Mouse (Mus musculus): ENCODE results near the gene Abhd12.
"Not testable (repeated sequence)": the region's sequence is repeated elsewhere in the genome, so short reads cannot be mapped to it uniquely, and the experiment has no call there.

Abhd12 gene

DNA sequence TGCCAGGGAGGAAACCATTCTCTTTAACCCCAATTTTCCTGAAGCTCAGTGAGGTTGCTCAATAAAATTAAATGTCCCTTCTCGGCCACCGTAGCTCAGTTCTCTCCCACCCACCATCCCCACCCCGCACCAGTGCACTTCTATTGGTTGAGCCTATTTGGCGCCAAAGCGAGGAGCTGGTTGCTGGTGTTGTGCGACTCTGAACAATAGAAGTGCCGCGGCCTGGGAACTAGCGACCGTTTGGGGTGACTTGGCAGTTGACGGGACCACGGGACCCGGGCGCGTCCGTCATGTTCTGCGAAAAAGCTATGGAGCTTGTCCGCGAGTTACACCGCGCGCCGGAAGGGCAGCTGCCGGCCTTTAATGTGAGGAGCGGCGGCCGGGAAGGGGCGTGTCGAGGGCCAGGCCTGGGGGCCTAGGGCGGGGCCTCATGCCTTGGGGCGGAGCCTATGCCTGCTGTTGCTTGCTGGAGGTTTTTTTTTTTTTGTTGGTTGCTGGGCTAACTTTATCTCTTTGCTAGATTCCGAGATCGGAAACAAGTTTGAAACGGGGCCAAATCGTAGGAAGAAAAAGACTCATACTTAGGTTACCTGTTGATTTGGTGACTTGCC is 5.0 kb upstream of the Abhd12 start:
- DNase-seq (ENCODE audit: low read depth, low spot score): peak; percentile 98

GRCm38 (mm10) chr2:150908881-150909280 is 4.3 kb upstream of the Abhd12 start:
- DNase-seq (ENCODE audit: low read depth, low spot score): not testable (repeated sequence)

DNA sequence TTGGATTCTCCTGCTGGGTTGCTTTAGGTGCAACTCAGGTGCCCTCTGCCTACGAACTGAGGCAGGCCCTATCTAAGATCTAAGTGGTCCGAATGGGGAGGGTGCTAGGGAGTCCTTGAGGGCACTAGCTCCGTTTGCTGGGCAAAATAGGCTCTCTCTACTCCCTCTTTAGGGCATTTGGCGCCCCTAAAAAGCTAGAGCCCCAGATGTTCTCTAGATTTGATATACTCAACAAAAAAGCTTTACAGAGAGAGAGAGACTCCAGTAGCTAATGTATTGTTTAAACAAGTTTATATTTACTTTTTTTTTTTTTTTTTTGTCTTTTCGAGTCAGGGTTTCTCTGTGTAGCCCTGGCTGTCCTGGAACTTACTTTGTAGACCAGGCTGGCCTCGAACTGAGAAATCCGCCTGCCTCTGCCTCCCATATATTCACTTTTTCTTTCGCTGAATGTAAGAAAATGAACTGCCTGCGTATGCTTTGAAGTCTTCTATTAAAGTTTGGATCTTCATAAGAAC is 452 bp upstream of the Abhd12 start, which contains the start of gene Gins1:
Gins1 (plus strand) TSS at position 465 of the 515 bp plus-strand sequence.
- DNase-seq (ENCODE audit: low read depth, low spot score): no peak

- DNase-seq (ENCODE audit: low read depth, low spot score): no peak
Measured at GRCm38 (mm10) chr2:150902347-150902746, 2.2 kb downstream of the Abhd12 start.

DNA sequence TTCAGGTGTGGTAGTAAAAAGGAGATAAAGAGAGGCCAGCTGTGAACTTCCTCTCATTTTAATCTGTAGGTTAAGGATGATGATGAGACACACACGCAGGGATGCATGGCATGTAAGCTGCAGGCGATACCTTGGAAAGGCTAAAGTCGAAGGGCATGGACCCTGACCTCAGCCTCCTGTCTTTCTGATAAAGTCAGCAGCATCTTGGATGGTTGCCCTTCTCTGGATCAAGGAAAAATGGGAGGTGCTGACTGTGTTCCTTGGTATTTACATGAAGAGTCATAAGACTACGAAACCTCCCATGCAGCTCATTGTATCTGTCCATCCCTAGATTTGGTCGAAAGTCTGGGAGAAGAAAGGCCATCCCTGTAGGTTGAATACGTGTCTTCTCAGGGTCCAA is 4.2 kb downstream of the Abhd12 start:
- no peak for DNase-seq (ENCODE audit: low read depth, low spot score)

GRCm38 (mm10) chr2:150895691-150896252 is 8.8 kb downstream of the Abhd12 start:
- no peak for DNase-seq (ENCODE audit: low read depth, low spot score)

DNA sequence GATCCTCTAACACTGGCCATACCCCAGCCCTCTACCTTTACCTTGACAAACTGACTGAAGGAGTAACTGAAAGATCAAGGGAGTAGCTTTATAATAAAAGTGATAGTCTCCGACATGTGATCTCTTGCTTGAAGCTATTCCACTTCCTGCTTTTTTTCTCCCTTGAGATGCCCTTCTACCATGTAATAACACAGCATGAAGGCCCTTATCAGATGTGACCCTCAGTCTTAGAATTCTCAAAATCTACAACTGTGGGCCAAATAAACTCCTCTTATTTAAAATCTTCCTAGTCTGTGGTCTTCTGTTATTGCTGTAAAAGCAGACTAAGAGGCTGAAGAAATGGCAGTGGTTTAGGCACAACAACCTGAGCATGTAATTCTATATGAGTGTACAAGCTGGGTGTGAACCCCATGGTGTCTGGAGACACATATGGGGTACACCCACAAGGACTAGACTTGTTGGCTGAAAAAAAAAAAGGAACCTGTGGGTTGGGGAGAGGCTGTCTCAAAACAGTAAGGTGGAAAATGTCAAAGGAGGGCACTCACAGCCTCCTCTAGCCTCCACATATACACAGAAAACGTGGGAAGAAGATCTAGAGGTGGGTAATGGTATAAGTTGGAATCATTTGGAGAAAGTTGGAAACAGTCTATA is 9.8 kb downstream of the Abhd12 start:
- no peak for DNase-seq (ENCODE audit: low read depth, low spot score)

GRCm38 (mm10) chr2:150887370-150887769 is 17.2 kb downstream of the Abhd12 start:
- no peak for DNase-seq (ENCODE audit: low read depth, low spot score)

GRCm38 (mm10) chr2:150886315-150886714 is 18.2 kb downstream of the Abhd12 start:
- DNase-seq (ENCODE audit: low read depth, low spot score): no peak

DNA sequence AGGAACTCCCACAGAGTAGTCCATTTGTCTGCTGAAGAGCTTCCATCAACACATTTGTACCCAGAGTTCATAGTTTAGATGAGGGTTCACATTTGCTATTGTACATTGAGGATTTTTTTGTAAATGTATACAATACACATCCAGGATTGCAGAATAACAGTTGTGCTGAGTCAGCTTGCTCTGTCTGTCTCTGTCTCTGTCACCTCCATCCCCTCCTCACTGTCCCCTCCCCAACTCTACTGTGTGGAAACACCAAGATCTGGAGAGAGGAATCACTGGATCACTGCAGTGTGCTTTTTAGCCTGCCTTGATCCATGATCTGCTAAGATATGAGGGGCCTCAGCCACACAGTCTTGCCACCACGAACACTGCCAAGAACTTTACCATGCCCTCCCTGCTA is 18.7 kb downstream of the Abhd12 start:
- no peak for DNase-seq (ENCODE audit: low read depth, low spot score)

DNA sequence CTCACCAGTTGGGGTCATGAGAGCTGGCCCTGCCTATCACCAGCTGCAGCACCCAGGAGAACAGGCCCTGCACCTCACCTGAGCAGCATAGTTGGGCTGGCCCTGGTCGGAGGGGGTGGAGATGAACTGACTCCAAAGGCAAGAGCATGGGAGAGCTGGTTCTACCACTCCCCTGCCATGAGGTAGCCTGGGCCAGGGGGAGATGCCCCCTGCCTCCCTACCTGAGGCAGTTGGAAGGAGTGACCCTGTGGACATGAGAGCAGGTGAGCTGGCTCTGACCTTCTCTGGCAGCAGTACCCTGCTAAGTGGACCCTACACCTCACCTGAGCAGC is 19.8 kb downstream of the Abhd12 start:
- no peak for DNase-seq (ENCODE audit: low read depth, low spot score)

GRCm38 (mm10) chr2:150884075-150884778 is 20.3 kb downstream of the Abhd12 start:
- DNase-seq (ENCODE audit: low read depth, low spot score): no peak

GRCm38 (mm10) chr2:150877561-150877960 is 27.0 kb downstream of the Abhd12 start:
- DNase-seq (ENCODE audit: low read depth, low spot score): no peak

DNA sequence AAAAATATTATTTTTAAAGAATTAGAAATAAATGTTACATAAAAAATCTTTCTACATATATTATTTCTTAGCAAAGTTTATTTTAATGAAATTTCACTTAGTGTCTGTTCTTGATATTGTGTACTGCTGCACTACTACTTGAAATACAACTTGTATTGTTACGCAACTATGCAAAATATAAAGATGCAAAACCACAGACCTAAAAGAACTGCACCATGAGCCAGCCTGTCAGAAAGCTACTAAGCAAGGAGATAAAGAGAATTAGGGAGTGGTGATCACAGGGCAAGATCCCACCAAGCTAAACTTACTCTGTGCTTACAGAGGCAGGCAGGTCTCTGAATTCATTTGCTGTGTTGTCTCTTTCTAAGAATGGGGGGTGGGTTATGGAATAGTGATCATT is 29.3 kb downstream of the Abhd12 start:
- no peak for DNase-seq (ENCODE audit: low read depth, low spot score)

DNA sequence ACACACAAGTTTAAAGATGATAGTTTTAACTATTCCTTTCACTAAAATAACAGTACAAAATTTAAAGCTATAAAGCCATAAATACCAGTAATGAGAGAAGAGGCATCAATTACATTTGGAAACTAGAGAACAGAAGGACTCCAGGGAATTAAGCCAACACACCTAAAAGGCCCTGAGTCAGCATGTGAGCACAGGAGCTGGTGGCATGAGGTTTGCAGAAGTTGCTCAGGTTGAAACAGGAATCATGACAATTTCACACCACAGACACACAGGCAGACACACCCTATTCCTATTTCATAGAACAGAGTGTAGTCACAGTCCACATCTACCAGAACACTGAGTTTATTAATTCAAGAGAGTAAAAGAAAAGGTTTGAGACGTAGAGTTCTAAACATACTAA is 30.0 kb downstream of the Abhd12 start:
- no peak for DNase-seq (ENCODE audit: low read depth, low spot score)

DNA sequence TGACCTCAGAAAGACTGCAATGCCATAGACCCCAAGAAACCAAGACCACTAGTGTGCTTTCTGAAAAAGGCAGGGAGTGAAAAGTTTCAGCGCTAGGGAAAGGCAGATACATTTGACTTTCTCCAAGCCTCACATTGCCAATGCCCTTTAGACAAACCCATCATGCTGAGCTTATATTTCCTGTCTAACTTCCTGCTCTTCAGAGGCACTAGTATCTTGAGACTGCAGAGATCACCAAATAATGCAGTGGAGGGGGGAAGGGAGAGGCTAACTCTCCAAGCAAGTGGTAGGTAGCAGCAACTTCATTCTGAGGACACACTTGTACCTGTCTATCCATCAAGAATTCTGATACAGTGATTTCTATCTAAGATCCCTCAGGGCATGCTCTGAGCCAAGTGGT is 35.1 kb downstream of the Abhd12 start:
- DNase-seq (ENCODE audit: low read depth, low spot score): no peak

- no peak for DNase-seq (ENCODE audit: low read depth, low spot score)
Measured at GRCm38 (mm10) chr2:150867021-150867420, 37.5 kb downstream of the Abhd12 start.

DNA sequence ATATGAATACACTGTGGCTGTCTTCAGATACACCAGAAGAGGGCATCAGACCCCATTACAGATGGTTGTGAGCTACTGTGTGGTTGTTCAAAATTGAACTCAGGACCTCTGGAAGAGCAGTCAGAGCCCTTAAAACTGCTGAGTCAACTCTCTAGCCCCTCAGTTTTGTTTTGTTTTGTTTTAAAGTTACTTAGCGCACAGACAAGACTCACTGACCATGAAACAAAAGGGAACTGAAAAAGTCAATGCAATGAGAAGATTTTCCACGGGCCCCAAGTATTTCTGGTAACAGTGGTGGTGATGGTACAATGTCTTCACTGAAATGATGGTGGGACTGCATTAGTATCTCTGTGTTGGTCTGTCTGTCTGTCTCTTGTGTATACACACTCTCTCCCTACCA is 43.4 kb downstream of the Abhd12 start:
- DNase-seq (ENCODE audit: low read depth, low spot score): no peak

DNA sequence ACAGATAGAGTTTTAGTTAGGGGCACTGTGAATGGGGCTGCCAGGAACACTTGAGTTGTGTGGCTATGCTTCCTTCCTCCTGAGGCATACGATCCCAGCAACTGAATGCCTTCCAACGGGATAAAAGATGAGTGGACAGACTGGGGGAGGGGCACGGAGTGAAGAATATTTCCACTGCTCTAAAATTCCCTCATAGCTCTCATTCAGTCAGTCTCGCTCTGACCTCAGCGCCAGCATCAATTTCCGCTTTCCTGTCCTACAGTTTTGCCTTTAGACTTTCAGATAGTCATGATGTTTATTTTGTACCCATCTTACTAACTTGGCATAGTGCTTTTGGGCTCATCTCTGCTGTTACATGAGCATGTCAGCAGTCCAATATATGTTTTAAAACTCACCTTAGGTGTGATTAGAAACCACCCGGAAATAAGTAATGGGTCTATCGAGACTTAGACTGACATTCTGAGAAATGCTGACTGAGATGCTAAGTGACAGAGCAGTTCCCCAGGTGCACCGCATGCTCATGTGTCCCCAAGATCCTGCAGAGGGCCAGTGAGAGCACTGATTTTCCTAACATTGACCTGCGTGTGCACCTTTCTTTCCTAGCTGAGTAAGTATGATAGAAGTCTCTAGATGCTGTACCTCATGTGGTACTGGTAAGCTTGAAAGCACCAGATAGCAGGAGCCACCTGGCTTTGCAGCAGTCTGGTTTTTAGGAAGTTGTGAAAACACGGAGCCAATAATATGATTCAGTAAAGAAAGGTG is 44.7 kb downstream of the Abhd12 start:
- DNase-seq (ENCODE audit: low read depth, low spot score): no peak

- DNase-seq (ENCODE audit: low read depth, low spot score): no peak
Measured at GRCm38 (mm10) chr2:150858724-150859487, 45.6 kb downstream of the Abhd12 start.

DNA sequence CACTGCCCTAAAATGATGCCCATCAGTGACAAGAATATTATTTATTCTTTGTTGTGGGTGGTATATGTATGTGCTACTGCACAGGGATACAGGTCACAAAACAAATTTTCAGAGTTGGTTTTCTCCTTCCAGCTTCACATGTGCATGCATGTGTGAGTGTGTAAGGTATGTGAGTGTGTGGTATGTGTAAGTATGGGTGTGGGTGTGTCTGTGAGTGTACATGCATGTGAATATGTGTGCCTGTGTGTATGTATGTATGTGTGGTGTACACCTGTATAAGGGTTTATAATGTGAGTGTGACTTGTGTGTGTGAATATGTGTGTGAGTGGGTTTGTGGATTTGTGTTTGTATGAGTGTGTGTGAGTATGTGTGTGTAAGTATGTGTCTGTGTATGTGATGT is 49.4 kb downstream of the Abhd12 start:
- DNase-seq (ENCODE audit: low read depth, low spot score): no peak
